Mouse (Mus musculus) kidney, adult 8-10 months (tissue): ENCODE results near the gene Myo1g.
A peak's percentile ranks its signal among the peaks of the same experiment; 100 is the strongest.

Experiments
- DNase-seq, 2 experiments: peaks; one replicate each; pipeline ENCODE4 v3.0.0; 2022

Gene Myo1g

GRCm38 (mm10) chr11:6487496-6487895 is 33.3 kb downstream of the Myo1g start:
- DNase-seq = no peak

DNA sequence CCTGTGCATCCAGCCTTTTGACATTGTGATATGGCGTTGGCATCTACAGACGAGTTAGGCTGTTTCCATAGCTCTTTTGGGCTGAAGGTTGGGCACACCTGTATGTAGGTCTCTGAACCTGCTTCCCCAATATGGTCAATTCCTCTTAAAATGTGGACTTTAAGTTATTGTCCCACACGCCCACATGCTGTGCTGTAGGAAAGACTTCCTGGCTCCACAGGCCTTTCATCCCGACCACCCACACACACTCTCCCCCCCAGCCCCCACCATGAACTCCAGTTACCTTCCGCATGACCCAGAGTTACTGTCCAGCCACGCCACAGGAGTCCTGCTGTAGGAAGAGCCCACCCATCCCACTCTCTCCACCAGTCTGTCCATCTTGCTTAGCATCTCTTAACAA is 33.8 kb downstream of the Myo1g start:
- no peak for DNase-seq

DNA sequence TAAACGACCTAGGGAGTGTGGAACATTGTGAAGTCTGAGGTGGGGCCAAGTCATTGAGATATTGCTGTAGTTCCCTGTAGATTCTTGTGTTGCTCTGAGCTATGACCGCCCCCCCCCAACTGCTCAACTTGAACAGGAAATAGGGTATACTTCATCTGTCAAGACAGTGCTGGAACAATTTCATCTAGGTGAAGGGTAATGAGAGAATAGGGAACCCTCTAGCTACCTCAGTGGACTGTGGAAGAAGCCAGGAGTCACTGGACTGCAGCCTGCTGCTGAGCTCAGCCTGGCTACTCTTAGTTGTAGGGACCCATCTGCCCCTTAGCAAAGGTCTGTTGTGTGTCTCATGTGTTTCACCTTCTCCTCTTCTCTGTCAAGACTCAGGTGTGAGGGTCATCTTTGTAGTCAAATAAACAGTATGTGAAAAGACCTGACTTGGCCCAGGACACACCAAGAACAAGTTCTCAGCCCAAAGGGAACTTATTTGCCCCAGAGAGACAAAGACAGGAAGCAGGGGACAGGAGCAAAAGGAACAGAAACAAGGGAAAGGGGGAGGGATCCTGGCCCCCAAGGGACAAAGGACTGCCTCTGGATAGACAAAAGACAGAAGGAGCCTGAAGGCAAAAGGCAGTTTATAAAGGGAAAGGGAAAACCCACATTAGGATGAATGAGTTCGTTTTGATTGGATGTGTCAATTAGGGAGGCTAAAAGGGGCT is 36.4 kb downstream of the Myo1g start:
- no peak for DNase-seq

DNA sequence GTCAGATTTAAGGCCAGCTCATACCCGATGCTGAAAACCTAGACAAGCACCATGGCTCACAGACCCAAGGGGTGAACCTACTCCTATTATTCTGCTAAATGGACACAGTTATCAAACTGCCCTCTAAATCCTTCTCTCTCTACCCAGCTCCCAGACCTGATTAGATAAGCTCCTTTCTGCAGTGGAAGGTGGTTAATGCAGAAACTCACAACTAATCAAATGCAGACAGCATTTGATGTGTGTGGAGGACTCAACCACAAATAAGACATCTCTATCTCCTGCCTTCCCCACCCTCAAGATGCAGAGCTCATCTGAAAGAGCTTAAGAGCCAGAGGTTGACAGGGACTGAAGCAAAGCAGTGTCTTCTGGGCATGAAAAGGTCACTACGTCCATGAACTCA is 37.7 kb downstream of the Myo1g start:
- no peak for DNase-seq

DNA sequence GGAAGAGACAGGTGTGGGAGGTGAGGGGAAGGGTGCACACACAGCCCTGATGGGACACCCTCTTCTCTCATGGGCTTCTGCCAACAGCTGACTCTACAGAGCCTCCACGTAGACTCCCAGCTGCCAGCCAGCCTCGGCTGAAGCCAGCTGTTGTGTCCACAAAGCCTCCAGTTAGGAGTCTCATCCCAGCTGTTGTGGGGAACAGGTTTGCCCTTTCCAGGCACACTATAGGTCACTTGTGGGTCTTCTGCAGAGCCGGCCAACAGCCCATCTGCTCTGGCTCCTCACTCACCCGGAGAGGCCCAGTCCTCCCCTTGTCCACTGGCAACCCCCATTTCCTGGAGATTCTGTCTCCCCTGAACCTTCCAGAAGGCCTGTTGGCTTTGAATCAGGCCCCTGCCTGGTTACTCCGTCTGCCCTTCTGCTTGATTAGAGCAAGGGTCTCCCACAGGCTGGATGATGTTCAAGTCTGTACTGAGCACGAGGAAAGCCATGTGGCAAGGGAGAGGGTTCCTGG is 39.0 kb downstream of the Myo1g start:
- no peak for DNase-seq

DNA sequence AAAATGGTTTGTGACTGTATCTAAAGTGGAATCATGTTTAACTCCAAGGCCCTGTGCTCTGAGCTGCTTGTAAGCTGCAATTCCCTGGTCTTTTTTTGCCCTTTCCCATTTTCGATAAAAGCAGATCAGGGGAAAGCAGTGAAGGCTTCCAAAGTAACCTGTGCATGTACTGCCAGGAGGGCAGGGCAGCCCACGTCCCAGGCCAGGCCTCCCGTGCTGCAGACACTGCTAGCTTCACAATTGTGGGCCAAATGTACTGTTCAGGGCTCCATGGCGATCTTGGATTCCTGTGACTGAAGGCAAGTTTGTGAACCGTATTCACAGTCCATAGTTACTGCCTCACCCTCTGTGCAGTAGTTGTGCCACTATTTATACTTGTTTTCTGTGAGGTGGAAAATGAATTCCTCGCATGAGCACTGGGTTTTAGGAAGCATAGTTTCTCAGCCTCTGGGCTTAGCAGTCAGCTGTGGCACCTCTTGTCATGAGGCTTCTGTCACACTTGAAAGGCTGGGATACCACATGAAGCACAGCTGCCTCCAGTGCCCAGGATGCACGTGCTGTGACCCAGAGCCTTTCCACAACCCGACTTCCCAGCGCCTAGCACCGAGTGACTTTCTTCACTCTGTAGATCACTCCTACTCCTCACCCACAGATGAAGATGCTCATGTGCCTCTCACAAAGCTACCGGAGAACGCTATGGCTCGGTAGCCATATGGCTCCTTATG is 39.9 kb downstream of the Myo1g start:
- no peak for DNase-seq

DNA sequence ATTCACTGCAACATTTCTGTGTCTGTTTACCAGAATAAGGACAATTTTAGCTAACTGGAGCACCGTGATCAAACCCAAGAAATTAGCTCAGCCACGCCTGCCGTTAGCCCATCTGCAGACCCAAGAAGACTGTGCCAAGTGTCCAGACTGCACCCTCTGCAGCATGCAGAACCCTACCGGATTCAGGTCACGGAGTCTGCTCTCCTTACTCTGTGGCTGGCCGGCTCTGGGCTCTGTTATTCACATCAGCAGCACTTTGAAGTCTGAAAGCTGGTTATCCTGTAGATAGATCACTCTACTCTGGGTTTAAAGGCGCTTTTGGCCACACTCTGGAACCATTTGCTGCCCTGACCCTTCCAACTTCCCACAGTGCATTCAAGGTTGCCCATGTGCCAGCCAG is 40.6 kb downstream of the Myo1g start:
- no peak for DNase-seq

GRCm38 (mm10) chr11:6479231-6479630 is 41.5 kb downstream of the Myo1g start:
- DNase-seq = no peak

- no peak for DNase-seq
Observed at GRCm38 (mm10) chr11:6477350-6477749, 43.4 kb downstream of the Myo1g start.

GRCm38 (mm10) chr11:6476876-6477275 is 43.9 kb downstream of the Myo1g start:
- no peak for DNase-seq

DNA sequence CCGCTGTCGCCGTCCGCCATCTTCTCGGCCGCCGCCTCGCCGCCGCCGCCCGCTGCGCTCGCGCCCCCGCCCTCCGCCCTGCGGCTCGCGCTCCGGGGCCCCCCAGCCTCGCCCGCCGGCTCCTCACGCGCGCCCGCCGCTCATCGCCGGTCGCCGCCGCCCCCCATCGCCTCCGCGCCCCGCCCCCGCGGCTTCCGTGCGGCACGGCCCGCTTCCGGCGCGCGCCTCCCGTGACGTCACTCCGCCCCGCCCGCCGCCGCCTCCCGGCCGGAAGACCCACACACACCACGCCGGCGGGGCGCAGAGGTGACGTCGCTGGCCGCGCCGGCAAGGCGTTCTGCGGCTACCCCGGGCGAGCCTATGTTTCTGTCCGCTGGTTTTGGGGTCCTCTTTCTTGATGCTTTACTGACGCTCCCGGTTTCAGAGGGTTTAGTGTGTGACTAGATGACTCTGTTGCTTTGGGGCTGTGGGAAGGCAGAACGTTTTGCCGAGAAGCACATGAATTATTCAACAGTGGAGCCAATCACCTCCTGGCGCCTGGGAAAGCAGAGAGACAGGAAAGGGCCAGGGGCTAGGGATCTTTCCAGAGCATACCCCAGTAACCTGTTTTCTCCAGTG is 44.8 kb downstream of the Myo1g start, which contains the start of gene Purb:
Gene Purb, minus strand, starts transcription at position 51 of the 618 bp plus-strand sequence.
- DNase-seq = peak; percentile 85 to 88

- DNase-seq = peak; percentile 32 to 42
Observed at GRCm38 (mm10) chr11:6474874-6475731, 45.7 kb downstream of the Myo1g start.

- no peak for DNase-seq
Observed at GRCm38 (mm10) chr11:6474381-6474780, 46.4 kb downstream of the Myo1g start.

- no peak for DNase-seq
Observed at GRCm38 (mm10) chr11:6472076-6472475, 48.7 kb downstream of the Myo1g start.

- DNase-seq = no peak
Observed at GRCm38 (mm10) chr11:6471493-6471892, 49.3 kb downstream of the Myo1g start.

GRCm38 (mm10) chr11:6471054-6471453 is 49.7 kb downstream of the Myo1g start:
- DNase-seq = no peak

- peak; percentile 28 to 38 for DNase-seq
Observed at GRCm38 (mm10) chr11:6468541-6468940, 52.2 kb downstream of the Myo1g start.

GRCm38 (mm10) chr11:6465122-6465521 is 55.6 kb downstream of the Myo1g start:
- DNase-seq = peak; percentile 43 to 60

GRCm38 (mm10) chr11:6463159-6463837 is 57.5 kb downstream of the Myo1g start:
- DNase-seq = no peak
